Mouse (Mus musculus): ENCODE results near the gene Zdhhc3.

The Zdhhc3 gene

DNA sequence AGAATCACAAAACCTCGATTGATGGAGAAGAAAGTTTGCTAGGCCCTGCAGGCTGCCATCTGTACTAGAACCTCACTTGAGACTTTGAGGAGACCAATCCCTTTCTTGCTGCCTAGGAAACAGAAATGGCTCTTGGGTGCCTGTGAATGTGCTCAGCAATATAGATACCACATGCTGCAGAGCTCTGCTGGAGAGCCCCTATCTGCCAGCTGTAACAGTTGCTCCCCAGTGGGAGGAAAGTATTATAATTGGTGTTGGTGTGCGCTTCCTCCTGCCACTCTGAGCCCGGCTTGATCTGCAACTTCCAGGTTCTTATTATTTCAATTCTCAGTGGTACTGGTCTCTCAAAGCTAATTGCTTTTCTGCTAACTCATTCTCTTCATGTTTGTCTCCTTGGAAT, 10.0 kb upstream of the Zdhhc3 start:
- in situ Hi-C loops (cut with MboI, MseI): no loop called here

DNA sequence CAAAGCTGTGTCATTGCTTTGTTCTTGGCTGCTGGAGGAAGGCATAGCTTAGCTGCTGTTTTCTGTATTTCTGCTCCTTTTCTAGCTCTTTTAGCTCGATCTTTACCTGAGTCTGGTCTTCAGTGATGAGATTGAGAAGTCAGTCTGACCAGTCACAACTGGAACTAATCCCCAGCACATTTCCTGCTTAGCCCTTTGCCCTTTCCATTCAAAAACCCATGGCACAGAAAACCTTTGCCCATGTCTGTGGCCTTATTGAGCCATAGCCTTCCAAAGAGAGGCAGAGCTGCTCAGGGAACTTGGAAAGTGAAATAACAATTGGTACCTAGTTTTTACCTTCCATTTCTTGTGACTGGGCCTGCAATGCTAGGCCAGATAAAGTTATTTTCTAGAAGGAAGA, 2.6 kb upstream of the Zdhhc3 start:
- in situ Hi-C loops (cut with MboI, MseI): no loop called here

GRCm38 (mm10) chr9:123113931-123114330, 926 bp upstream of the Zdhhc3 start:
- in situ Hi-C loops (cut with MboI, MseI): no loop called here

- in situ Hi-C loops (cut with MboI, MseI): no loop called here
Measured at GRCm38 (mm10) chr9:123111751-123112221, 1.2 kb downstream of the Zdhhc3 start.

DNA sequence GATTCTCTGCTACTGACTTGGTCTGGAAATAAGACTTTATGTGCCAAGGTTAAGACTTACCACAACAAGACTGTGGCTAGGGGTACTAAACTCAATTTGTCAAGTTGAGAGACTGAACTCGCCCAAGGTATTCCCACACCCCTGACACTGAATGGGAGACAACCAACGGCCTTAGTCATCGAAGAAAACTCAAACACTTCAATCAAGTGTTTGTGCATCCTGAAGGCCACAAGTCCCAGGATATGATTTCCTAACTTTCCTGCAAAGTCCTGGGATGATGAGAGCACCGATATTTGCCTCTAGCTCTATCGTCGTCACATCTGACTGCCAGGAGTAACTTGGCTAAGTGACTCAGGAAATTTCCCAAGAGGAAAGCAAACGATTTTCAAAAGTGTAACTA, 3.8 kb downstream of the Zdhhc3 start:
- in situ Hi-C loops (cut with MboI, MseI): no loop called here

DNA sequence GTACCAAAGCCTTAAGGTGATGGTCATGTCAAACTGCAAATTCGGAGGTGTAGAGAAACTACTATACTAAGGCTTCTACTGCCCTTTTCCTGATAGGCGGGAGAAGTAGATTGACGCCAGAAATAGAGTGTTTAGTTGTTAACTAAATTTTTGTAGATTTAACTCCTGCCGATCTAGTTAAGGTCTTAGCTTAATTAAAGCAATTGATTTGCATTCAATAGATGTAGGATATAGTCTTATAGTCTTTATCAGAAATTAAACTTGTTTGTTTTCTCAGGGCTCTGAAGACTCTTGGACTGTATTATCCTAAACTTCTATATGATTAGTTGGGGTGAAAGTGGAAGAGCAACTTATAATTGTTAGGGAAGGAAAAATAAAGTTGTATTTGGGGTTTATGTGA, 5.8 kb downstream of the Zdhhc3 start:
- in situ Hi-C loops (cut with MboI, MseI): no loop called here

GRCm38 (mm10) chr9:123104362-123104761, 8.6 kb downstream of the Zdhhc3 start:
- in situ Hi-C loops (cut with MboI, MseI): loop anchor here (5.0 kb wide), 1 partner anchor 97 kb away; no protein-coding TSS in a partner anchor

DNA sequence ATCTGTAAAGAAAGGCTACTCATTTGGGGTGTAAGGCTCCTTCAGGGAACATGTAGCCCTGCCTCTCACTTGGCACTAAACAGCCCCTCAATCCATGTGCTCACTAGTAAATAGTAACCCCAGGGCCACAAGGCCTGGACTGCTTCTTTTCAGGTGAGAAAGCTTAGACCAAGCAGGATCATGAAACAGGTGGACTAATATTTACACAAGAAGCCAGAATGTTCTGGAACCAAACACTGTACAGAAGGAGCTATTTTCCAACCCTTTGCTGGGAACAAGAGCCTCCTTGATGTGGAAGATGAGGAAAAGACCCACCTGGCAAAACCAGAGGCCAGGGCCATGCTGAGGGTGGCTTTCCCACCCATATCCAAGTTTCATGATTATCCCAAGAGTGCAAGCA, 9.6 kb downstream of the Zdhhc3 start:
- in situ Hi-C loops (cut with MboI, MseI): loop anchor here (5.0 kb wide), 1 partner anchor 96 kb away; no protein-coding TSS in a partner anchor

- in situ Hi-C loops (cut with MboI, MseI): loop anchor here (5.0 kb wide), 1 partner anchor 93 kb away; no protein-coding TSS in a partner anchor
Measured at GRCm38 (mm10) chr9:123099631-123100455, 13.2 kb downstream of the Zdhhc3 start.

DNA sequence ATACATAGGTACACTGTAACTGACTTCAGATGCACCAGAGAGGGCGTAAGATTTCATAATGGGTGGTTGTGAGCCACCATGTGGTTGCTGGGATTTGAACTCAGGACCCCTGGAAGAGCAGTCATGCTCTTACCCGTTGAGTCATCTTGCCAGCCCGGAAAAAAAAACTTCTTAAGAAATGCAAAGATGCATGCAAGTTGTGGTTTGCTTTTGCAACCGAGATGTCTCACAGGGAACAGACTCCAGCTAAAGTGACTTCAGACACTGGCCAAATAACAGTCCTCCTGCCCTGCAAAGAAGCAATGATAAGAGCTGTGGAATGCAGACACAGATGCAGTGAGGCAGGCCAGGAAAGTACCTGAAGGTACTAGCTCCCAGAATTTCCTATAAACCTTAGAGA, 22.2 kb downstream of the Zdhhc3 start:
- in situ Hi-C loops (cut with MboI, MseI): no loop called here

DNA sequence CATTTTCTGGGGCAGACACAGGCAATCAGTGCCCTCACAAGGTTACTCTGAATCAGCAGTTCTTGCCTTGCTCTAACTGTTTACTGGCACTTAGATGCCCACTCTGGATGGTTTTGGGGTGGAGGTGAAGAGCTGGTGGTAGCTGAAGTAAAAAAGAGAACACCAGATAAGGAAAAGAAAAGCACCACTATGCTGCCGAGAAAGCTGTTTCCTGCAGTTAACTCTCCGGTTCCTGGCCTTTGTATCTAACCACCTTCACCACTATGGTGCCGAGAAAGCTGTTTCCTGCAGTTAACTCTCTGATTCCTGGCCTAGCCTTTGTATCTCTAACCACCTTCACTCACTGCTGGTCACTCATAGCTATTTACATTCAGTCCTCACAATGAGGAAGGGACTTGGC, 25.4 kb downstream of the Zdhhc3 start:
- in situ Hi-C loops (cut with MboI, MseI): loop anchor here (10.0 kb wide), 1 partner anchor 1167 kb away; no protein-coding TSS in a partner anchor

- in situ Hi-C loops (cut with MboI, MseI): loop anchor here (10.0 kb wide), 1 partner anchor 1169 kb away; no protein-coding TSS in a partner anchor
Measured at GRCm38 (mm10) chr9:123085373-123085772, 27.6 kb downstream of the Zdhhc3 start.

- in situ Hi-C loops (cut with MboI, MseI): loop anchor here (10.0 kb wide), 1 partner anchor 1174 kb away; no protein-coding TSS in a partner anchor
Measured at GRCm38 (mm10) chr9:123080796-123081195, 32.2 kb downstream of the Zdhhc3 start.

GRCm38 (mm10) chr9:123080355-123080754, 32.6 kb downstream of the Zdhhc3 start:
- in situ Hi-C loops (cut with MboI, MseI): loop anchor here (10.0 kb wide), 1 partner anchor 1174 kb away; no protein-coding TSS in a partner anchor

DNA sequence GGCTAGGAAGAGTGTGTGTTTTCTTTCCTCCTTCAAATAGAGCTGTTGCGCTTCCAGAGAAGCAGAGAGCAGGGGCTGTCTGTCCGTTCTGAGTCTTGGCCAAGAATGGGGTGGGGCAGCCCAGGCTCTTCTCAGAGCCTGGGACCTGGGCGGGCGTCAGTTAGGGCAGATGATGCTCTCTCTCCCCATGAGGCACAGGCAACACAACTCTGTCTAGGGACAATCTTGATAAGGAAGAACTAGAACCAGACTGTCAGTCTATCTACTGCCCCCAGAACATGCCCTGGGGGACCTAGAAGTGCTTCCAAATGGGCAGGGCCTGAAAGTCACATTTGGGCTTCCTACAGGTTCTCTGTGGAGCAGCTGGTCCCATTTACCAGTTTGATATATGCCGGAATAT, 33.9 kb downstream of the Zdhhc3 start:
- in situ Hi-C loops (cut with MboI, MseI): no loop called here

DNA sequence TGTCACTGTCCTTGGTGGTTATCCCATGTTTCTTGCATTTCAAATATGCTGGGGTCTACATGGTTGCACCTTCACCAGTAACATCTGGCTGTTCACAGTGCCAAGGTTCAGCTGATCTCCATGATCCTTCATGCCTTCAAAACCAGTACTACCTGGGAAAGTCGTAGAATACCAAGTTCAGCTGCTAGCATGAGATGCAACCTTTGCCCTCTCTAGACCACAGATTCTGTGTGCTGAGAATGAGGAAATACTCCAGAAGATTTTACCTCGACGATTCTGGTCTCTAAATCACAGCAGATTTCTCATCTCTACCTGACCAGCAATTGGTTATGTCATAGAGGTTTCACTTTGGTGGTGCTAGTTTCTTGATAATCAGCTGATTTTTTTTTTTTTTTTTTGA, 52.8 kb downstream of the Zdhhc3 start:
- in situ Hi-C loops (cut with MboI, MseI): no loop called here

DNA sequence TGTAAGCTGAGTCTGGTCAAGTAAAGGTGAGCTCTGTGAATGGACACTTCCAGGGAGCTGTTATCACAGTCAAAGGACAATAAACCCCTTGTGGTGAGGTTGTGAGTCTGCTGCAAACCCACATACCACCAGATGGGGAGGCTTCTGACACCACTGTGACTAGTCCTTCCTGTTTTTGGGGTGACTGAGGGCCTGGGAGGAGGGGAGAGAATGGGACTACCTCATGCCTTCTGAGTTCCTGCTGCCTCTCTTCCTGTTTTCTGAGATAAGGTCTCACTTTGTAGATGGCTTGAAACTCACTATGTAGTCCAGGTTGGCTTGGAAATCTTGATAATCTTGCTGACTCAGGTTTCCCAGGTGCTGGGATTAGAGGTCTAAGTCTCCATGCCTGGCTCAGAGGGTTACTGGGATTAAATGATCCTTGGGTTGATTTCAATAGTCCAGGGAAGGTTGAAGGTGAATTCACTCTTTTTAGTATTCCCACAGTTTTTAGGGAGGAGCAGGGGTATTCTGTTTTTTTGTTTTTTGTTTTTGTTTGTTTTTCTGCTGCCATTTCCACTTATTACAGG, 54.2 kb downstream of the Zdhhc3 start:
- in situ Hi-C loops (cut with MboI, MseI): no loop called here

DNA sequence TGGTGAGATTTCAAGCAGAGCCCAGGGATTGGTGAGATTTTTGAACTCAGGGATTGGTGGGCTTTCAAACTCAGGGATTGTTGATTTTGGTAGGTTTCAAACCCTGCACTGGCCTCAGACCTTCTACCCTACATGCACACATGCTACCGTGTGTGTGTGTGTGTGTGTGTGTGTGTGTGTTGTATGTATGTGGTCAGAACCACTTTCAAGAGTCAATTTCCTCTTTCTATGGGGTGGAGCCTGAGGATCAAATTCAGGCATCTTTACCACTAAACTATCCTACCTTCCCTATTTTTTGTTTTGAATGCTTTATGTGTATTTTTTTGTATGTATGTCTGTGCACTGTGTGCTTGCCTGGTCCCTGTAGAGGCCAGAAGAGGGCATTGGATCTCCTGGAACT, 65.3 kb downstream of the Zdhhc3 start:
- in situ Hi-C loops (cut with MboI, MseI): no loop called here

- in situ Hi-C loops (cut with MboI, MseI): no loop called here
Measured at GRCm38 (mm10) chr9:123034426-123034825, 78.6 kb downstream of the Zdhhc3 start, which contains the start of gene Tgm4. Gene Tgm4 (plus strand): TSS chr9:123034726.

- in situ Hi-C loops (cut with MboI, MseI): no loop called here
Measured at GRCm38 (mm10) chr9:123031496-123032246, 81.3 kb downstream of the Zdhhc3 start.

DNA sequence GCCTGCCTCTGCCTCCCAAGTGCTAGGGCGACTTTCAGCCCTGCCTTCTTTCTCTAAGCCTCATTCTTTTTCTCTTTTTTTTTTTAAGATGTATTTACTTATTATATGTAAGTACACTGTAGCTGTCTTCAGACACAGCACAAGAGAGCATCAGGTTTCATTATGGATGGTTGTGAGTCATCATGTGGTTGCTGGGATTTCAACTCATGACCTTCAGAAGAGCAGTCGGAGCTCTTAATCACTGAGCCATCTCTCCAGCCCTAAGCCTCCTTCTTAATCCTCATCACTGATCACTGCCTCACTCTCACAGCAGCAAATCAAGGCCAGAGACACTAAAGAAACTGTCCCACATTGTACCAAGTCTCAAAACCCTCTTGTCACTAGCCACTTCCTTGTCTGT, 88.8 kb downstream of the Zdhhc3 start:
- in situ Hi-C loops (cut with MboI, MseI): no loop called here
